Mouse (Mus musculus): Measurements from ENCODE around the gene Mink1. TPM values are rescaled to one million over a fixed set of nuclear protein-coding genes. Genes with fewer than 3 reads are reported as not detected.
"Not testable (repeated sequence)": the region's sequence is repeated elsewhere in the genome, so short reads cannot be mapped to it uniquely, and the experiment has no call there.

Mink1 gene
- total RNA-seq, 2 experiments from 2014 or later = 1.3 to 6.0 TPM

- no peak for ATAC-seq (replicated peaks; ENCODE audit: low FRiP score, poor library complexity, severe bottlenecking)
Measured at GRCm38 (mm10) chr11:70551526-70551925, 11.2 kb upstream of the Mink1 start.

DNA sequence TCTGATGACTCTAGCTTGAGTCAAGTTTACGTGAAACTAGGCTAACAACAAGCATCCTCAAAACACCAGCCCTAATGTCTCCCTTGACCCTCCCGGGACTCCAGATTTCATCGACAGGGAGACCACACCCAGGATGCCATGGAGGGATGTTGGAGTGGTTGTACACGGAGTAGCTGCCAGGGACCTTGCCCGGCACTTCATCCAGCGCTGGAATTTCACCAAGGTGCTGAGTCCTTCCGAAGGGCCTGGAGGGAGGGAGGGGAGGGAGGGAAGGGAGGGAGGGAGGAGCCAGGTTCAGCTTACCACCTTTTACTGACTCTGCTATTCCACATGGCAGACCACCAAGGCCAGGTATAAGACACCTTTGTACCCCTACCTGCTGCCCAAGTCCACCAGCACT lies 8.7 kb upstream of the Mink1 start:
- no peak for ATAC-seq (replicated peaks; ENCODE audit: low FRiP score, poor library complexity, severe bottlenecking)

DNA sequence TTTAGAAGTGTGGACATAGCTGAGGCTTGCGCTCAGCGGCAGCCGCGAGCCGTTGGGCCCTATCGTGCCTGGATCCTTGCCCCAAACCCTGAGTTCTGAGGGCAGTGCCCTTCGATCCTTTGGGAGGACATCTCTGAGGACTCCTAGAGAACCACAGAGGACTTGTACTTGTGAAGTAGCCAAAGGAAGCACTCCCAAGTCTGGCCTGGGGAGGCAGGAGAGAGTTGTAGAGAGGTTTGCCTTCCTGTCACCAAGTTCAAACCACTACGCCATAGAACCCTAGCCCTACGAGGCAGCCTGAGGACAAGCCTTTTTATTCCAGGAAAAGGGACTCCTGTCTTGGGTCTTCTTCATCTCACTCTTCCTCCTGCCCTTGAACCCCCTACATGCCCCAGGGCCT lies 5.1 kb upstream of the Mink1 start:
- no peak for ATAC-seq (replicated peaks; ENCODE audit: low FRiP score, poor library complexity, severe bottlenecking)

- no peak for ATAC-seq (replicated peaks; ENCODE audit: low FRiP score, poor library complexity, severe bottlenecking)
Measured at GRCm38 (mm10) chr11:70561937-70562286, 769 bp upstream of the Mink1 start.

- 0 out of 2 replicates have a peak, but pooled peaks have one; percentile 34 for ATAC-seq (replicated peaks; ENCODE audit: low FRiP score, poor library complexity, severe bottlenecking)
Measured at GRCm38 (mm10) chr11:70562995-70563469, 351 bp downstream of the Mink1 start.

- no peak for ATAC-seq (replicated peaks; ENCODE audit: low FRiP score, poor library complexity, severe bottlenecking)
Measured at GRCm38 (mm10) chr11:70563470-70564275, 992 bp downstream of the Mink1 start.

DNA sequence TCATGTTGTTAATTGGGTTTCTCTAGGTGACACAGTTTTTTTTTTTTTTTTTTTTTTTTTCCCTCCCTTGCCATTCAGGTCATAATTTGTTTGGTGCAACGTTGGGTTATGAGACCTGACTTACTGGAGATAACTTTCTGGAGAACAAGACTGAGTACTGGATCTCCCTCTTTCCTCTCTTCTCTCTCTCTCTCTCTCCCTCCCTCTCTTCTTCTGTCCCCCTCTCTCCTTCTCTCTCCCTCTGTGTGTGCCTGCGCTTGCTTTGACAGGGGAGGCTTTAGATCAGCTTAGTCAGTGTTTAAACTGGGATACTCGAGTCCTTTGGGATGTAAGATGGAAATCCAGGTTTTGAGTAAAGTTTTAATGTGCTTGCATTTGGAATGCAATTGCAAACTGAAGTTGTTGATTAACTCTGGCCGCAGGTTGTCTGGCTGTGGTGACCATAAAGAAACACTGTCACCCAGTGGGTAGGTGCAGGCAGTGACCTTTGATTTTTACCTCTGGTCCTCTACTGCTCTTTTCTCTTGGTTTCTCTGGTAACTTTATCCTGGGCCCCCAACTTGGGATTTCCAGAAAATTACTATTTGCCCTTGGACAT lies 1.7 kb downstream of the Mink1 start:
- no peak for ATAC-seq (replicated peaks; ENCODE audit: low FRiP score, poor library complexity, severe bottlenecking)

- ATAC-seq (replicated peaks; ENCODE audit: low FRiP score, poor library complexity, severe bottlenecking) = no peak
Measured at GRCm38 (mm10) chr11:70566586-70566985, 3.9 kb downstream of the Mink1 start.

GRCm38 (mm10) chr11:70570614-70571013 lies 7.9 kb downstream of the Mink1 start:
- ATAC-seq (replicated peaks; ENCODE audit: low FRiP score, poor library complexity, severe bottlenecking) = not testable (repeated sequence)

DNA sequence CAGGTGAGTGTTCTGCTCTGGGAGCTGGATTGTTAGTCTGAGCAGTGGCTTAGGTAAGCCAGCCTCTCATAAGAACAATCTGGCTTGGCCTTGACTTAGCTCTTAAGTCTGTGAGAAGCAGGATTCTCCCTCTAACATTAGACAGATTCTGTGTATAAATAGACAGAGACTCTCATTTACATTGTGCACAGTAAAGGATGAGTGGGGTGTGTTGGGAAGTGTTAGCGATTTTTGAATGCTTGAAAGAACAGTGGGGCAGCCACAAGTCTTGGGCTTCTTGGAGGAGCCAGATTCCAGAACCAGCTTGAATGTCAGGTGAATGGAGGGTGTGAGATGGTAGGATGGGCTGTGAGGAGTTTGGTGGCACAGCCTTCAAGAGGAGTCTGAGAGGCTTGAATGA lies 9.0 kb downstream of the Mink1 start:
- no peak for ATAC-seq (replicated peaks; ENCODE audit: low FRiP score, poor library complexity, severe bottlenecking)

- no peak for ATAC-seq (replicated peaks; ENCODE audit: low FRiP score, poor library complexity, severe bottlenecking)
Measured at GRCm38 (mm10) chr11:70572348-70572902, 9.7 kb downstream of the Mink1 start.

GRCm38 (mm10) chr11:70573872-70574271 lies 11.2 kb downstream of the Mink1 start:
- no peak for ATAC-seq (replicated peaks; ENCODE audit: low FRiP score, poor library complexity, severe bottlenecking)

DNA sequence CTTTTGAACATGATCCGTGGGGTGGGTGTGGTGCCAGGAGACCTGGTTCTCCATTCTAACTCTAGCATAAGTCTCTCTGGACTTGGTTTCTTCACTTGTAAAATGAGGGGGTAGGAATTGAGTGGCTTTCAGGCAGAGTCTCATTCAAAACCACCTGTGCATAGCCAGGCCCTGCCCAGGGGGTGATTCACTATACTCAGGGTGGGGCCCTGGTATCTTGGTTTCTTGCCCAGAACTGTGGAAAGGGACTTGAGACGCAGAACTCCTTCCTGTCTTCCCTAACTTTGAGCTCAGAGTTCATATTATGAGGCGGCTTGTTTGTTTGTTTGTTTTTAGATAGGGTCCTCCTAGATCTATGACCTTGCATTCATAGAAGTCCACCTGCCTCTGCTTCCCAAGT lies 14.5 kb downstream of the Mink1 start:
- ATAC-seq (replicated peaks; ENCODE audit: low FRiP score, poor library complexity, severe bottlenecking) = no peak

GRCm38 (mm10) chr11:70578962-70579361 lies 16.3 kb downstream of the Mink1 start:
- ATAC-seq (replicated peaks; ENCODE audit: low FRiP score, poor library complexity, severe bottlenecking) = no peak

DNA sequence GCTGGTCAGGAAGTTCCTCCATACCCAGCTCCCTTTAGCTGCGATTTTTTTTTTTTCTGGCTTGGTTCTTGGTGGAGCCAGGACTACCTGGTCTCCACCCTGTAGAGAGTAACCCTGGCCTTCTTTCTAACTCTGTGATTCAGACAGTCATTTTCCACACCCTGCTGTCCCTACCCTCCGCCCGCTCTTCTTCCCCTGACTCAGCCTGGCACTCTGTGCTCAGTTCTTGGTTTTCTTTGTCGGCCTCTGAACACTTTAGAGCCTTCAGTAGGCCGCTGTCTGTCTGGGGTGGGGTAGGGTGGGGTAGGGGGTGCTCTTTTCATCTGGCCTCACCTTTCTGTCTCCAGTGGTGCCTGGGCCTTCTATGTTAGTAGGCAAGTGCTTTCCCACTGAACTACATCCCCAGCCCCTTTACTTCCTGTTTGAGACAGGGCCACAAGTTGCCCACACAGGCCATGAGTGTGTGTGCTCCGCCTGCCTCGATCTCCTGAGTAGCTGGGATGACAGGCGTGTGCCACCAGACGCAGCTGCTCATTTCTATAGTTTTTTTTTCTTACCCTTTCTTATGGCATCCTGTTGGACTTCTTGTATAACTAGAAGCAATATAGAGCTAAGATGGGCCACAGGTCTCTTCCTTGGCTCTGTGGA lies 17.2 kb downstream of the Mink1 start:
- no peak for ATAC-seq (replicated peaks; ENCODE audit: low FRiP score, poor library complexity, severe bottlenecking)

- ATAC-seq (replicated peaks; ENCODE audit: low FRiP score, poor library complexity, severe bottlenecking) = no peak
Measured at GRCm38 (mm10) chr11:70580358-70580720, 17.7 kb downstream of the Mink1 start.

DNA sequence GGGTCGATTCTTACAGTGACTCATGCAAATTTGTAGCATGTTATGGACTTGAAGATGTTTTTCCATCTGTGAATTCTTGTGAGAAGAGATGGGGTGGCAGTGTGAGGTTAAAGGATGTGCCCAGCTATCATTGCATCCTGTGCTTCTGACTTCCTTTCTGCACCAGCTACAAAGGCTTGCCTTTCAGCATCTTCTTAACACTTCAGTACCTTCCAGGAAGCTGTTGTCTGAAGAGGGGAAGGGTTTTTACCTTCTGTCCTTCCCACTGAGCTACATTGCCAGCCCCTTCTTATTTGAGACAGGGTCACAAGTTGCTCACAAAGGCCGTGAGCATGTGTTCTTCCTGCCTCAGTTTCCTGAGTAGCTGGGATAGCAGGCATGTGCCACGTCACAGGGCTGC lies 18.2 kb downstream of the Mink1 start:
- ATAC-seq (replicated peaks; ENCODE audit: low FRiP score, poor library complexity, severe bottlenecking) = no peak

GRCm38 (mm10) chr11:70582196-70582595 lies 19.5 kb downstream of the Mink1 start:
- ATAC-seq (replicated peaks; ENCODE audit: low FRiP score, poor library complexity, severe bottlenecking) = no peak

- no peak for ATAC-seq (replicated peaks; ENCODE audit: low FRiP score, poor library complexity, severe bottlenecking)
Measured at GRCm38 (mm10) chr11:70583022-70583714, 20.5 kb downstream of the Mink1 start.

GRCm38 (mm10) chr11:70583775-70584174 lies 21.1 kb downstream of the Mink1 start:
- no peak for ATAC-seq (replicated peaks; ENCODE audit: low FRiP score, poor library complexity, severe bottlenecking)
